Mouse (Mus musculus): ENCODE results near the gene Slc16a10. TPM values are rescaled to one million over a fixed set of nuclear protein-coding genes. Genes with fewer than 3 reads are reported as not detected.

The Slc16a10 gene
- total and polyA plus RNA-seq, 3 experiments: 4.1 to 10.4 (median 4.5) TPM

DNA sequence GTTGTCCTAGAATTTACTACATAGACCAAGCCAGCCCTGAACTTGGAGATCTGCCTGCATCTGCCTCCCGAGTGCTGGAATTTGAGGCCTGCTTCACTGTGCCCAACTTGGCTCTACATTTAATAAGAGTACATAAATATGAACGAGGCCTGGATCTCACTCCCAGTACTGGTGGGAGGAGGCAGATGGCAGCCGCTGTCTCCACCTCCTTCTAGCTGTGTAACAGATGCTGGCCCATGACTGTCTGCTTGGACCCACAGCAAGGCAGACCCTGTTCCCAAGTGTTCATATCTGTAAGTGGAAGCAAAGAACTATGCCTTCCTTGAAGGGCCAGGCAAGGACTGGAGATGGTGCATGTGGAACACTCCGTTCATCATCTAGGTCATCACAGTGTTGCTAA, 88.2 kb downstream of the Slc16a10 start:
- peaks cover 0 to 2% of the 10 kb centered on the region in 2 experiments for H3K36me3 ChIP-seq (replicated peaks in 1 of 2; ENCODE audit: control insufficient read depth in 1 of 2, insufficient read depth in 1 of 2, low read length in 1 of 2)
- no peaks in the 10 kb centered on the region for H3K27me3 ChIP-seq (replicated peaks)
- no peak for DNase-seq (ENCODE audit: extremely low read depth)
- TF ChIP-seq MAFK (IDR thresholded peaks at IDR 0.05; ENCODE audit: insufficient replicate concordance, low read length): no peak
- no peak for TF ChIP-seq MXI1 (IDR thresholded peaks at IDR 0.05; ENCODE audit: low read depth, low read length)
- no peak for TF ChIP-seq NELFE (IDR thresholded peaks at IDR 0.05; ENCODE audit: low read depth, low read length)
- TF ChIP-seq TCF12 (IDR thresholded peaks at IDR 0.05; ENCODE audit: low read depth, low read length): no peak
- no peak for TF ChIP-seq USF1 (IDR thresholded peaks at IDR 0.05; ENCODE audit: low read depth, low read length)
- no peak for TF ChIP-seq ETS1 (conservative IDR thresholded peaks at IDR 0.05; ENCODE audit: low read depth, low read length)
- TF ChIP-seq RAD21 (IDR thresholded peaks at IDR 0.05; ENCODE audit: low read depth, low read length): no peak
- no peak for TF ChIP-seq ZMIZ1 (IDR thresholded peaks at IDR 0.05; ENCODE audit: low read depth, low read length)
- no peak for TF ChIP-seq SMC3 (IDR thresholded peaks at IDR 0.05; ENCODE audit: low read depth, low read length)
- TF ChIP-seq MAZ (IDR thresholded peaks at IDR 0.05; ENCODE audit: low read depth, low read length): no peak
- TF ChIP-seq ZC3H11A (IDR thresholded peaks at IDR 0.05; ENCODE audit: low read depth, low read length): no peak
- TF ChIP-seq USF2 (conservative IDR thresholded peaks at IDR 0.05; ENCODE audit: low read depth, low read length): no peak
- TF ChIP-seq SIN3A (IDR thresholded peaks at IDR 0.05; ENCODE audit: low read length): no peak
- no peak for TF ChIP-seq CHD2 (IDR thresholded peaks at IDR 0.05; ENCODE audit: low read length)
- no peak for TF ChIP-seq JUND (conservative IDR thresholded peaks at IDR 0.05; ENCODE audit: low read depth, low read length)
- no peak for TF ChIP-seq MEF2A (IDR thresholded peaks at IDR 0.05; ENCODE audit: borderline replicate concordance, low read depth, low read length)
- no peak overlapping the region for H3K4me2 ChIP-seq (ENCODE audit: insufficient read depth, low read depth, poor library complexity, severe bottlenecking)
- in situ Hi-C loops (cut with MboI; ENCODE audit: low pct_ligation_motif_present, low pct_unique_long_range_greater_than_20kb, low sequenced_read_pairs) (loop anchor here (10.0 kb wide), 3 partner anchors 131 to 471 kb away; no protein-coding TSS in a partner anchor), dilution Hi-C loops (cut with MboI; ENCODE audit: extremely low pct_ligation_motif_present, extremely low pct_unique_long_range_greater_than_20kb, low sequenced_read_pairs) (no loop called here)
- H3K4me1 ChIP-seq (ENCODE audit: control insufficient read depth in 1 of 2, insufficient read depth in 2 of 2): no peaks in the 10 kb centered on the region
- no peak overlapping the region for H3K4me3 ChIP-seq (replicated peaks in 1 of 3; ENCODE audit: low read depth in 2 of 3, low read length in 2 of 3, poor library complexity in 1 of 3)
- no peaks in the 10 kb centered on the region for H3K79me2 ChIP-seq (replicated peaks; ENCODE audit: control insufficient read depth, extremely low read depth, insufficient read depth, poor library complexity, severe bottlenecking)
- no peak overlapping the region for H3K9ac ChIP-seq (ENCODE audit: insufficient read depth, low read depth)
- H3K9me3 ChIP-seq (replicated peaks; ENCODE audit: low read length): no peaks in the 10 kb centered on the region
- H3K27ac ChIP-seq (ENCODE audit: insufficient read depth, low read depth): no peak overlapping the region

DNA sequence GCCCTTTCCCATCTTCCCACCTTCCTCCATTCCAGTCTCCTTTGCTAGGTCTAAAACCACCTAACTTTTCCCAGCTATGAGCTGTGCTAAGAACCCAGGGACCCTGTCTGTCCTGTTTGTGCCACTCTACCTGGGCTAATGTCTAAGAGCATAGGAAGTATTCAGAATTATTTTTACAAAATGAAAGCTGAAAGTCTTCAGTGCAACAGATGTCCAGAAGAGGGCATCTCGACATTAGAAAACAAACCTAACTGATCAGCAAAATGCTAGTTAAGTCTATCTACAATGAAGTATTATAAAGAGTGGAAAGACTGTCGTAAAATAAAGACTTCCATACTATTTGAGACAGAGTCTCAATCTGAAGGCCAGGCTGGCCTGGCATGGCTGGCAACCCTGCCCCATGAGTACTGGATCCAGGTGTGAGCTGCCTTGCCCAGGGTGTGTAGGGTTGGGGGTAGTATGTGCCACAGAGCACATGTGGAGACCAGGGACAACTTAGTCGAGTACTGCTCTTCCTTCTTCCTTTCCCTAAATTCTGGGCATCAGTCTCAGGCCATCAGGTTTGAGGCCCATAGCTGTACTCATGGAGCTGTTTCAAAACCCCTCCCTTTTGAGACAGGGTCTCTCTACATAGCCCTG, 88.7 kb downstream of the Slc16a10 start:
- peak; percentile 70 for TF ChIP-seq SMC3 (IDR thresholded peaks at IDR 0.05; ENCODE audit: low read depth, low read length)
- peak; percentile 33 to 86; a peak in 2 of 4 replicates for TF ChIP-seq CTCF (conservative IDR thresholded peaks at IDR 0.05 in 1 of 2, IDR thresholded peaks at IDR 0.05 in 1 of 2; ENCODE audit: low read depth in 2 of 2, low read length in 2 of 2)
- no peak for TF ChIP-seq MAZ (IDR thresholded peaks at IDR 0.05; ENCODE audit: low read depth, low read length)
- TF ChIP-seq ZNF384 (IDR thresholded peaks at IDR 0.05; ENCODE audit: low read depth, low read length): no peak
- no peak for TF ChIP-seq UBTF (IDR thresholded peaks at IDR 0.05; ENCODE audit: low read depth, low read length)
- TF ChIP-seq ZKSCAN1 (IDR thresholded peaks at IDR 0.05; ENCODE audit: borderline replicate concordance, low read depth, low read length): no peak
- TF ChIP-seq ZC3H11A (IDR thresholded peaks at IDR 0.05; ENCODE audit: low read depth, low read length): peak; percentile 54
- no peak for TF ChIP-seq ELF1 (IDR thresholded peaks at IDR 0.05; ENCODE audit: low read depth, low read length)
- TF ChIP-seq POLR2A (IDR thresholded peaks at IDR 0.05; ENCODE audit: low read depth, low read length): no peak
- TF ChIP-seq MXI1 (IDR thresholded peaks at IDR 0.05; ENCODE audit: low read depth, low read length): no peak
- peak; percentile 87 for TF ChIP-seq RAD21 (IDR thresholded peaks at IDR 0.05; ENCODE audit: low read depth, low read length)
- TF ChIP-seq MAFK (IDR thresholded peaks at IDR 0.05; ENCODE audit: insufficient replicate concordance, low read length): peak; percentile 92
- no peak for TF ChIP-seq RCOR1 (conservative IDR thresholded peaks at IDR 0.05; ENCODE audit: low read depth, low read length)
- H3K4me3 ChIP-seq (replicated peaks in 1 of 3; ENCODE audit: low read depth in 2 of 3, low read length in 2 of 3, poor library complexity in 1 of 3): no peak overlapping the region
- no peaks in the 10 kb centered on the region for H3K9me3 ChIP-seq (replicated peaks; ENCODE audit: low read length)
- no peak overlapping the region for H3K27ac ChIP-seq (ENCODE audit: insufficient read depth, low read depth)
- no peaks in the 10 kb centered on the region for H3K4me1 ChIP-seq (ENCODE audit: control insufficient read depth in 1 of 2, insufficient read depth in 2 of 2)
- no peak overlapping the region for H3K9ac ChIP-seq (ENCODE audit: insufficient read depth, low read depth)
- peak; percentile 40 for DNase-seq (ENCODE audit: extremely low read depth)
- H3K79me2 ChIP-seq (replicated peaks; ENCODE audit: control insufficient read depth, extremely low read depth, insufficient read depth, poor library complexity, severe bottlenecking): no peaks in the 10 kb centered on the region
- H3K4me2 ChIP-seq (ENCODE audit: insufficient read depth, low read depth, poor library complexity, severe bottlenecking): no peak overlapping the region
- dilution Hi-C loops (cut with MboI; ENCODE audit: extremely low pct_ligation_motif_present, extremely low pct_unique_long_range_greater_than_20kb, low sequenced_read_pairs) (no loop called here), in situ Hi-C loops (cut with MboI; ENCODE audit: low pct_ligation_motif_present, low pct_unique_long_range_greater_than_20kb, low sequenced_read_pairs) (loop anchor here (10.0 kb wide), 3 partner anchors 131 to 471 kb away; no protein-coding TSS in a partner anchor)
- H3K36me3 ChIP-seq (replicated peaks in 1 of 2; ENCODE audit: control insufficient read depth in 1 of 2, insufficient read depth in 1 of 2, low read length in 1 of 2): peaks cover 0 to 2% of the 10 kb centered on the region in 2 experiments
- no peaks in the 10 kb centered on the region for H3K27me3 ChIP-seq (replicated peaks)

All from CH12.LX (cell line).